ENCODE assay signal across 9 mouse cellular contexts in the genomic region with DNA sequence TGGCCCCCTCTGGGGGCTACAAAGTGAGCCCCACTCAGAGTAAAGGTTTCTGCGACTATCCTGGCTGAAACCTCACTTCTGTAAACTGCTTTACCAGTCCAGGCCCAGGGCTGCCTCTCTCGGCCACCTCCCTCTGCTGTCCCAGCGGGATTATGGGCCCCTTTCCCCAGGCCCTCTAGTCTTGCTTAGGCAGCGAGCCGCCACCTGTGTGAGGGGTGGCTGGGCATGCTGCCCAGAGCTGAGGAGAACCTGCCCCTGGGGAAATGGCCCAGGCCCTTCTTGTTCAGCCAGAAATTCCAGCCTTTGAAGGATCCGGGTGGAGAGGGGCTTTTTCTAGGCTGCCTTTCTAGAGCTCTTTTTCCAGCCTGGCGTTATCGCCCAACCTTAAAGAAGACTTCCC. TPM values are rescaled to one million over a fixed set of nuclear protein-coding genes. Genes with fewer than 3 reads are reported as not detected.
A peak's percentile ranks its signal among the peaks of the same experiment; 100 is the strongest.
DNase-seq lines count a peak whose midpoint lies in the region; ATAC-seq and TF ChIP-seq lines count a peak whose summit lies in the region.
"Had no signal": no experiment of that assay in that cellular context is flagged by ENCODE, and none has a peak within 500 bp of the region (broad histone marks: within the 10 kb centered on the region; RNA-seq: fewer than 3 reads in every experiment).

No protein-coding gene starts in this region.

- ATAC-seq in heart, embryonic 16.5 days (replicated peaks; ENCODE audit: extremely low read depth, insufficient read depth, low FRiP score), result peak; percentile 78
- ATAC-seq in kidney, embryonic 16.5 days (ENCODE audit: low FRiP score, low TSS enrichment), result peak; percentile 31; the same call in 1 of the 2 replicates
- no peak for ATAC-seq in megakaryocyte-erythroid progenitor cell, adult 5-6 weeks (replicated peaks; ENCODE audit: low FRiP score, low TSS enrichment, poor library complexity, severe bottlenecking)

- H3K27ac ChIP-seq in heart, embryonic 16.5 days (ENCODE audit: low read length), result peak overlapping the region; percentile 73
- H3K27ac ChIP-seq in kidney, embryonic 16.5 days (ENCODE audit: low read length), result 0 out of 2 replicates have a peak overlapping the region, but pooled peaks have one; percentile 65

- H3K4me2 ChIP-seq in heart, embryonic 16.5 days (ENCODE audit: low read depth, low read length), result no peak overlapping the region
- H3K4me2 ChIP-seq in kidney, embryonic 16.5 days (replicated peaks; ENCODE audit: low read depth, low read length), result no peak overlapping the region

- no peak for TF ChIP-seq POLR2A in brain, embryonic 14.5 days (IDR thresholded peaks at IDR 0.05; ENCODE audit: borderline replicate concordance, extremely low read depth, insufficient read depth, insufficient read length, poor library complexity, severe bottlenecking)

- no peak for DNase-seq in heart, adult 9 months (ENCODE audit: low spot score in 2 of 2)
- peak; percentile 83 for DNase-seq in brain, embryonic 14.5 days (ENCODE audit: low read depth)
- peak; percentile 22 for DNase-seq in mesoderm, embryonic 11.5 days (ENCODE audit: low read depth, low spot score)
- DNase-seq in frontal cortex, postnatal 14 days (ENCODE audit: low spot score in 2 of 2), result no peak
- DNase-seq in spleen, postnatal 36 days (ENCODE audit: low spot score in 2 of 2), result no peak
- DNase-seq: layer of hippocampus, postnatal 36 days had no signal

- WGBS in heart, embryonic 16.5 days, result 31% methylated on average over 8 of the region's 8 CpGs
- 33% methylated on average over 8 of the region's 8 CpGs for WGBS in kidney, embryonic 16.5 days

- no peaks in the 10 kb centered on the region for H3K36me3 ChIP-seq in heart, embryonic 16.5 days (ENCODE audit: control insufficient read depth, insufficient read depth)
- H3K36me3 ChIP-seq in kidney, embryonic 16.5 days (ENCODE audit: insufficient read depth, low read length), result no peaks in the 10 kb centered on the region

- no peaks in the 10 kb centered on the region for H3K9me3 ChIP-seq in heart, embryonic 16.5 days (replicated peaks; ENCODE audit: control insufficient read depth, low read length)
- H3K9me3 ChIP-seq in kidney, embryonic 16.5 days (ENCODE audit: low read length), result no peaks in the 10 kb centered on the region

- no peak overlapping the region for H3K4me3 ChIP-seq in heart, embryonic 16.5 days (ENCODE audit: low read length)
- H3K4me3 ChIP-seq in kidney, embryonic 16.5 days (ENCODE audit: low read length), result no peak overlapping the region

- H3K9ac ChIP-seq in heart, embryonic 16.5 days (ENCODE audit: low read length), result peak overlapping the region; percentile 54
- 0 out of 2 replicates have a peak overlapping the region, but pooled peaks have one; percentile 31 for H3K9ac ChIP-seq in kidney, embryonic 16.5 days (replicated peaks; ENCODE audit: low read length)

- TF ChIP-seq CTCF in brain, embryonic 14.5 days (IDR thresholded peaks at IDR 0.05; ENCODE audit: borderline replicate concordance, extremely low read depth, insufficient read depth, insufficient read length), result no peak

- H3K4me1 ChIP-seq in heart, embryonic 16.5 days (ENCODE audit: control insufficient read depth, insufficient read depth, low read length), result peaks cover 15% of the 10 kb centered on the region
- 0 out of 2 replicates have a peak, but pooled peaks cover 7% of the 10 kb centered on the region for H3K4me1 ChIP-seq in kidney, embryonic 16.5 days (ENCODE audit: insufficient read depth, low read length)

- no peaks in the 10 kb centered on the region for H3K27me3 ChIP-seq in heart, embryonic 16.5 days (ENCODE audit: control insufficient read depth, insufficient read depth, low read length)
- H3K27me3 ChIP-seq in kidney, embryonic 16.5 days (ENCODE audit: insufficient read depth, low read length), result no peaks in the 10 kb centered on the region

RNA-seq across cellular contexts. Expression of a gene that starts 35.6 kb away (rescaled TPM):
- 35.7 and 41.2 TPM in 2 replicates for polyA plus RNA-seq in heart, embryonic 16.5 days (2015; fragmentation: Nextera tagmentation; extraction: Ambion mirVana)
- polyA plus RNA-seq in brain, embryonic 14.5 days (2012; rRNA removed), result 29.6 and 29.9 TPM in 2 replicates
- polyA plus RNA-seq in kidney, embryonic 16.5 days (2015; fragmentation: Nextera tagmentation; extraction: Ambion mirVana), result 31.9 and 36.1 TPM in 2 replicates
- total RNA-seq in megakaryocyte-erythroid progenitor cell, adult 5-6 weeks (2014; fragmentation: Nextera tagmentation), result 5.1 and 8.7 TPM in 2 replicates
- 4.4 and 7.8 TPM in 2 replicates for total RNA-seq in megakaryocyte-erythroid progenitor cell, adult 5-6 weeks (2017)

Comparison
In these comparisons a context has a peak if more than half of its experiments do, and no peak if none do; other contexts are left out.
1. DNase-seq: peak in brain, embryonic 14.5 days (single experiment) and mesoderm, embryonic 11.5 days (single experiment); none in heart, adult 9 months (0 of 2), frontal cortex, postnatal 14 days (0 of 2) and spleen, postnatal 36 days (0 of 2).